12 mouse cellular contexts compared by ENCODE assay signal in the genomic region with DNA sequence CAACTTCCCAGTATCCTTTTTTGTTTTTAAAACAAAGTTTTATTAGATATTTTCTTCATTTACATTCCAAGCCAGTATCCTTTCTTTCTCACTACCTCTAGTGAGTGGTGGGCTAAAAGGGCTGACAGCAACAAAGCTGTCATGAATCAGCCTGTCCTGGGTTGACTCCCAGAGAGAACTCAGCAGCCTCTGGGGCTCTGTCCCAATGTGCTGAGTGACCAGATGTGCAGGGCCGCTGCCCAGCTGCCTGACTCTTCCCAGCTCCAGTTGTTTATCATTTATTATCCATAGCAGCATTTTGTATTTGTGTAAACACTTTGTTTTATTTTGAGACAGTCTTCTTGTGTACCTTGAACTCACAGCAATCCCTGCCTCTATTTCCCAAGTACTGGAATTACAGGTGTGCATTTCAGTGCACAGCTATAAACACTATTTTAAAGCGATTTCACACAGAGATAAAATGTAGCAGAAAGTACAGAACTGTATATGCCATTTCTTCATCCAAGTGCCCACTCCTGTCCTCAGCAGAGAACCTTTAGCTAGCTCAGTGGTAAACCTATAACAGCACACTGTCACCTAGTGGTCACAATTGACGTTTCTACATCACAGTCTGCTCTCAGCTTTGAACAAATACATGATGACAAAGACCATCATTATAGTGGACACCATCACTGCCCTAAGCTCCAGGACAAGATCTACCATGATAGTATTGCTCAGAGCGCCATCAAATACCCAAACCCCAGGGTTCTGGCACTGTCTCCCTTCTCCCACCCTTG. TPM values are rescaled to one million over a fixed set of nuclear protein-coding genes. Genes with fewer than 3 reads are reported as not detected.
DNase-seq lines count a peak whose midpoint lies in the region; ATAC-seq and TF ChIP-seq lines count a peak whose summit lies in the region.
"Had no signal": no experiment of that assay in that cellular context is flagged by ENCODE, and none has a peak within 500 bp of the region (broad histone marks: within the 10 kb centered on the region; RNA-seq: fewer than 3 reads in every experiment).

No protein-coding gene starts in this region.

- intact Hi-C loops in heart, postnatal 25 days (cut with DNase I), result loop anchor here (2.0 kb wide), 1 partner anchor 154 kb away; no protein-coding TSS in a partner anchor

- H3K4me1 ChIP-seq in heart, postnatal 0 days (ENCODE audit: control insufficient read depth, insufficient read depth), result no peaks in the 10 kb centered on the region
- H3K4me1 ChIP-seq in lung, embryonic 14.5 days (ENCODE audit: insufficient read depth), result no peaks in the 10 kb centered on the region
- H3K4me1 ChIP-seq: neural tube, embryonic 12.5 days had no signal

- no peaks in the 10 kb centered on the region for H3K9me3 ChIP-seq in heart, postnatal 0 days (replicated peaks; ENCODE audit: control insufficient read depth, low read length)
- no peaks in the 10 kb centered on the region for H3K9me3 ChIP-seq in lung, embryonic 14.5 days (ENCODE audit: low read depth, low read length)
- H3K9me3 ChIP-seq: liver, embryonic 15.5 days; neural tube, embryonic 12.5 days had no signal

- ATAC-seq in heart, postnatal 0 days (ENCODE audit: insufficient read depth, low read depth), result no peak
- peak; percentile 65; the same call in 1 of the 2 replicates for ATAC-seq in lung, embryonic 14.5 days (ENCODE audit: insufficient read depth)
- ATAC-seq in megakaryocyte-erythroid progenitor cell, adult 5-6 weeks (replicated peaks; ENCODE audit: low FRiP score, low TSS enrichment, poor library complexity, severe bottlenecking), result peak; percentile 49

- H3K36me3 ChIP-seq in heart, postnatal 0 days (replicated peaks; ENCODE audit: control insufficient read depth, insufficient read depth, low read length), result no peaks in the 10 kb centered on the region
- H3K36me3 ChIP-seq in lung, embryonic 14.5 days (ENCODE audit: insufficient read depth), result no peaks in the 10 kb centered on the region
- H3K36me3 ChIP-seq: liver, embryonic 15.5 days; neural tube, embryonic 12.5 days had no signal

- no peak for TF ChIP-seq EP300 in heart, postnatal 0 days (IDR thresholded peaks at IDR 0.05; ENCODE audit: low read depth)

- TF ChIP-seq CTCF in heart, postnatal 0 days (IDR thresholded peaks at IDR 0.05; ENCODE audit: low read depth), result peak; percentile 78
- peak; percentile 75 for TF ChIP-seq CTCF in lung, embryonic 14.5 days (IDR thresholded peaks at IDR 0.05; ENCODE audit: low read depth)

- no peak overlapping the region for H3K4me3 ChIP-seq in heart, postnatal 0 days (ENCODE audit: low read depth, low read length)
- H3K4me3 ChIP-seq in lung, embryonic 14.5 days (ENCODE audit: low read depth, low read length), result no peak overlapping the region
- H3K4me3 ChIP-seq: liver, embryonic 15.5 days; neural tube, embryonic 12.5 days had no signal

- WGBS in heart, postnatal 0 days, result 37% methylated on average over 4 of the region's 4 CpGs
- WGBS in lung, embryonic 14.5 days, result 44% methylated on average over 4 of the region's 4 CpGs

- H3K9ac ChIP-seq in heart, postnatal 0 days (replicated peaks; ENCODE audit: low read depth, low read length), result no peak overlapping the region
- no peak overlapping the region for H3K9ac ChIP-seq in lung, embryonic 14.5 days
- H3K9ac ChIP-seq: liver, embryonic 15.5 days; neural tube, embryonic 12.5 days had no signal

- no peak overlapping the region for H3K4me2 ChIP-seq in heart, postnatal 0 days (ENCODE audit: low read depth, low read length)
- H3K4me2 ChIP-seq in lung, embryonic 14.5 days, result no peak overlapping the region
- H3K4me2 ChIP-seq: liver, embryonic 15.5 days; neural tube, embryonic 12.5 days had no signal

- no peaks in the 10 kb centered on the region for H3K27me3 ChIP-seq in heart, postnatal 0 days (ENCODE audit: control insufficient read depth, insufficient read depth, low read length)
- no peaks in the 10 kb centered on the region for H3K27me3 ChIP-seq in lung, embryonic 14.5 days (ENCODE audit: insufficient read depth, low read length)
- H3K27me3 ChIP-seq: liver, embryonic 15.5 days; neural tube, embryonic 12.5 days had no signal

- no peak overlapping the region for H3K27ac ChIP-seq in heart, postnatal 0 days (ENCODE audit: low read depth)
- no peak overlapping the region for H3K27ac ChIP-seq in lung, embryonic 14.5 days (ENCODE audit: low read depth)
- H3K27ac ChIP-seq: liver, embryonic 15.5 days; neural tube, embryonic 12.5 days had no signal

- DNase-seq in heart, postnatal 0 days (ENCODE audit: low spot score), result peak; percentile 45
- no peak for DNase-seq in heart, postnatal 25 days (ENCODE audit: low spot score)
- DNase-seq in lung, embryonic 14.5 days, result peak; percentile 61
- no peak for DNase-seq in lung, postnatal 25 days (ENCODE audit: low spot score)
- DNase-seq in Muller cell, postnatal 12 days (ENCODE audit: inconsistent ontology term), result peak; percentile 35
- no peak for DNase-seq in T-cell, adult 2 months (ENCODE audit: low spot score)
- no peak for DNase-seq in ovary, postnatal 36 days (ENCODE audit: low spot score)
- DNase-seq: kidney, postnatal 25 days had no signal

RNA-seq across cellular contexts. Expression of a gene that starts 3.7 kb away (rescaled TPM):
- 0.35 and 0.80 TPM in 2 replicates for total RNA-seq in heart, postnatal 0 days (2014; rRNA removed; ENCODE audit: low replicate concordance)
- polyA plus RNA-seq in heart, postnatal 0 days (2015; fragmentation: Nextera tagmentation; extraction: Ambion mirVana), result 0.22 and 0.37 TPM in 2 replicates
- total RNA-seq in heart, postnatal 25 days (2021), result 1 to 10 TPM; 1.4 to 2.9 TPM
- polyA plus RNA-seq in lung, embryonic 14.5 days (2014; fragmentation: Nextera tagmentation; extraction: Ambion mirVana), result 0.21 TPM in 1 of 2 replicates, not detected in the other
- 0.37 TPM in 1 of 2 replicates, not detected in the other for total RNA-seq in megakaryocyte-erythroid progenitor cell, adult 5-6 weeks (2014; fragmentation: Nextera tagmentation)
- total RNA-seq in megakaryocyte-erythroid progenitor cell, adult 5-6 weeks (2017), result 2.6 TPM in 1 of 2 replicates, not detected in the other

RNA-seq across cellular contexts. Expression of a gene that starts 48.2 kb away (rescaled TPM):
- total RNA-seq in heart, postnatal 0 days (2014; rRNA removed; ENCODE audit: low replicate concordance), result not detected in 2 replicates
- polyA plus RNA-seq in heart, postnatal 0 days (2015; fragmentation: Nextera tagmentation; extraction: Ambion mirVana), result not detected in 2 replicates
- not detected for total RNA-seq in heart, postnatal 25 days (2021)
- polyA plus RNA-seq in lung, embryonic 14.5 days (2014; fragmentation: Nextera tagmentation; extraction: Ambion mirVana), result not detected in 2 replicates
- not detected in 2 replicates for total RNA-seq in megakaryocyte-erythroid progenitor cell, adult 5-6 weeks (2014; fragmentation: Nextera tagmentation)
- total RNA-seq in megakaryocyte-erythroid progenitor cell, adult 5-6 weeks (2017), result 3.7 TPM in 1 of 2 replicates, not detected in the other
- polyA plus RNA-seq: liver, embryonic 15.5 days; neural tube, embryonic 12.5 days; stomach, embryonic 14.5 days had no signal

Comparison
In these comparisons a context has a peak if more than half of its experiments do, and no peak if none do; other contexts are left out.
1. DNase-seq: peak in heart, postnatal 0 days (single experiment), lung, embryonic 14.5 days (single experiment) and Muller cell, postnatal 12 days (single experiment); none in heart, postnatal 25 days (single experiment), lung, postnatal 25 days (single experiment), T-cell, adult 2 months (single experiment) and ovary, postnatal 36 days (single experiment).